Mouse (Mus musculus) embryo, embryonic 10.5 days (tissue): ENCODE measurements around the gene Itpr1.

Experiments used
- DNase-seq: peaks from one replicate; pipeline ENCODE4 v3.0.0-alpha.2; 2015; ENCODE audit warnings: low spot score

Itpr1 gene

DNA sequence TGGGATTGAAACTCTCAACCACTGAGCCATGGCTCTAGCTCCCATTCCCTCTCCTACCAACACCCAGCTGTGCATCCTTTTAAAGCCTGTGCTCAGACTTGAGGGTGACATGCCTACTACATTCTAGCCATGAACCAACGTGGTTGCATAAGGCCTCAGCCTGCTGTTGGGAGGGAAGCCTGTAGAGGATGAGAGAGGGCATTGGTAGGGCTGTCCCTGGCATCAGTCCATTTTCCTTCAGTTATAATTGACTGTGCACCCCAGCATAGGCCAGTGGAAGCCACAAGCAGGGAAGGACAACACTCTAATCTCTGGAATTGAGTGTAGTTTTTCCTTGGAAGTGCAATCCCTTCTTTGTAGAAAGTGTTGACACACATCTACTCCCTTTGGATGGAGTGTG is 233.9 kb downstream of the Itpr1 start:
- DNase-seq, result no peak

DNA sequence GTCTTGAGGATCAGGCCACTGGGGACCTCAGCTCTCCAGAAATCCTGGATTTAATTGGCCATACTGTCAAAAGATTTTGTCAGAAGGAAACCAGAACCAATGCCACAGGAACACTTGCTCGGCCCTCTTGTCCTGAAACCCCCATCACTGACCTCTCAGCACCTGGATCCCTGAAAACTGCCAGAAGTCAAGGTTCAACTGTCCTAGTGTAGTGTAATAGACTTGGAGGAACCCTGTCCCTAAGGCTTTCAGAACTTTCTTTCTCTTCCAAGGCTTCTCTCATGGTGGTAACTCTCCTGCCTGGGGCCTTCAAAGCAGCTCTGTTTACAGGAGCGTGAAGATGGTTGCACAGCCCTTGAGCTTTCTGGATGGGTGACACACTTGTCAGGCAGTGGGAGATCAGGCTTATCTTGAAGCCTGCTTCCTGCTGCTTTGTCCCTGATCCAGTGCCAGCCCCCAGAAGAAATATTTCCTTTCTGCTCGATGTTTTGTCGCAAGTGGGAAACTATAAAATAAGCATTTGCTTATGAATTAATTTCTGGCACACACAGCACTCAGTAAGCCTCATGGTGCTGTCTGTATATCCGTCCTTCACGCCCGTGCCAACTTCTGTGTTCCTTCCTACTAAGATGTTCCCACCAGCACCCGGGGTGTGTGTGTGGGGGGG is 234.4 kb downstream of the Itpr1 start:
- DNase-seq, result no peak

DNA sequence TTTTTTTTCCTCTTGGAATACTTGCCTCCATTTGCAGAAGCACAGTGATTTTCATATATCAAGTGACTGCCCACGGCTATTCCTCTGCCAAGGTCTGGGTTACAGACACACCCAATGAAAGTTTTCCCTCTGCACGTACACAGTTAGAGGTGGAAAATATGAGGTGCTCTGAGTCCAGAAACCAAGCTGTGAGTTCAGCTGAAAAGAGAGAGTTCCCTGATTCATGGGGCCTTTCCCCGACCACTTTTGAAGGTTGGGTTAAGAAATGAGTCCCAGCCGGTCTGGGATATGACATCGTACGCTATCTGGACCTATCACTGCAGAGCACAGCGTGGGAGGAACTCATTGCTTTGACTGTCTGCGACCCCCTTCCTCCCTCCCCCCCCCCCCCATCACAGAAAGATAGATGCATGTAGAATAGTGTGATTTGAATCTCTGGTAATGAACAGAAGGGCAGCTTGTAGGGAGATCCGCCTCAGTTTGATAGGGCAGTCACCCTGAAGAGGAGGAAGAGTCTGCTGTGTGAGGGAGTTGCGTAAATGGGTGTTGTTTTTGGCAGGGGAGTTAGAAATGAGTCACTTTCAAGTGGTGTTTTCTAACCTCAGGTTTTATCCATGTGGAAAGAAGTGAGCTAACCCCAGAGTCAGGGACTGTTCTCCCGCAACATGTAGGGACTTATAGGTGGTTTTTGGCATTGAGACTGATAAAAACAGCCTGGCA is 235.3 kb downstream of the Itpr1 start:
- DNase-seq, result no peak

DNA sequence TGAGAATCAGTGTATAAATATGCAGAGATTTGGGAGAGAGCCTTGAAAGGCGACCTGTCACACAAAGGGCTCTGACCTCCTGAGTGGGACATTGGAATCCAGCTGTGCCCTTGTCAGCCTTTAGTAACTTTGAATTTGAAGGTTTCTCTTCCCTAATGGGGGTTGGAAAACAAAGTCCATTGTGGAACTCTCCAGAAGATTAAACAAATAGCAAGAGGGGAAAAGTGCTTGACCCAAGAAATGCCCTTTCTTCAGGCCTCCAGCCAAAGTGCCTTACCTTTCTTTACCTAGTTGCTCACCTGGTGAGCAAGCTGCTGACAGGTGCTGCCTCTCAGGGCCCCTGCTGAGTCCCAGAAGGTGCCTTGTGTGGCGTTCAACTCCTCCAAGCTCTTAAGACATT is 236.0 kb downstream of the Itpr1 start:
- no peak for DNase-seq

DNA sequence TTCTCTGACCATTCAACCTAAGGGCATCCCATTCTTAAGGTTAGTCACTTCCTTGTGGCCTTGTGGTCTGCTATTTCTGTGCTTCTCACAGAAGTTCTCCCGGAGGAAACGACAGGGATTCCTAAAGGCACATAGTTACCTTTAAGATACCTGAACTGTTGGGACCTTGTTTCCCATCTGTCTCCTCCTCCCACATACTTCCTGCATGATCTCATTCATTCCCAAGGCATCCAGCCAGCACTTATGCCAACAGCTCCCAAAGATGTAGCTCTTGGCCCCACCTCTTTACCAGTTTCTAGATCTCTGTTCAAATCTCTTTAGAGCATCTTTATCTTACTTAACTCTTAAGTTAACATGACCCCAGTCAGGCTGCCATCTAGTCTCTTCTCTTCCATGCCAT is 238.6 kb downstream of the Itpr1 start:
- DNase-seq, result no peak

DNA sequence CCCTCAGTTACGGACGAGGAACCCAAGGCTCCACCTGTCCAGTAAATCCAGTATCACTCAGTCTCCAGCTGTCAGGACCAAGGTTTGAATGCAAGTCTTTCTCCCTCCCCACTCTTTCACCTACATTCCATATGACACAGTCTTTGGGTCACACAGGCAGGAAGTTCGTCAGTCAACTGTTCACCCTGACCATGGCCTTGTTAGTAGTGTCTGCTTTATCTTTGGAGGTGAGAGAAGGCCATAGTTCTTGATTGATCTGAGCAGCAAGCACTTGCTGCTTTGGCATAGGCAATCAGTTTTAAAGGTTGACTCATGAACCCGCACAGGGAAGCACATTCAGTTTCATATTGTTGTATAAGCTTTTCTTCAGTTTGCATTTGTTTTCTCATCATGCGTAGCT is 240.7 kb downstream of the Itpr1 start:
- DNase-seq, result no peak

DNA sequence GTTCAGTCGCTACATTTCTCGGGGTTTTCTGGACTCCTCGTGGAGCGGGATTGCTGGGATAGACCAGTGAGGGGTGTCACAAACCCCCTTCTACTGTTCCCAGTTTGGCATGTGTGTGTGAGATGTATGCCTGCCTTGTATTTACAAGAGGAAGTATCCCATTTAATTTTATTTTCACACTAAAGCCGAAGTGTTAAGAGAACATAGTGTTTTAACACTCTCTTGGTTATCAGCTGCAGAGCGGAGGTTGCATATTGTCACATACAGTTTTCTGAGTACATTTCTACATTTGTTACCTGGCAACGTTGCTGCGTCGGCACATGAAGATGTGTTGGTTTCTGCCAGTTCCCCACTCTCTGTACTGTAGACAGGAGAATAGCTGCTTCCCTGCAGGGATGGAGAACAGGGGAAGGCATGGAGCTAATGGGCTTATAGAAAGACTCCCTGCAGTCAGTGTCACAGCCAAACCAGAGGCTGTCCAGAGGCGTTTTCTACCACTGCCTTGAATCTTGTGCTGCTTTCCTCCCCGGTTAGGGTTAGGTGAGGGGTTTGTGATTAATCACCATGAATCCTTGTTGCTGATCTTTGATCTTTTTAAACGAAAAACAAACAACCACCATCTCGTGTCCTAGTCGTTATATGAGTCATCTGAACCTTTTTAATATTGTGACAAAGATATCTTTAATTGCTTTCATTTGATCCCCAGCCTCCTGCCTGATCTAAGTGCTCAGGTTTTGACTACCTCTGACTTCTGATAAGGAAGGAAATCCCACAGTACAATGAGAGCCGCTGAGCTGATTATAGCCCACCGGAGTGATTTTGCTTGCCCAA is 241.4 kb downstream of the Itpr1 start:
- DNase-seq, result no peak

DNA sequence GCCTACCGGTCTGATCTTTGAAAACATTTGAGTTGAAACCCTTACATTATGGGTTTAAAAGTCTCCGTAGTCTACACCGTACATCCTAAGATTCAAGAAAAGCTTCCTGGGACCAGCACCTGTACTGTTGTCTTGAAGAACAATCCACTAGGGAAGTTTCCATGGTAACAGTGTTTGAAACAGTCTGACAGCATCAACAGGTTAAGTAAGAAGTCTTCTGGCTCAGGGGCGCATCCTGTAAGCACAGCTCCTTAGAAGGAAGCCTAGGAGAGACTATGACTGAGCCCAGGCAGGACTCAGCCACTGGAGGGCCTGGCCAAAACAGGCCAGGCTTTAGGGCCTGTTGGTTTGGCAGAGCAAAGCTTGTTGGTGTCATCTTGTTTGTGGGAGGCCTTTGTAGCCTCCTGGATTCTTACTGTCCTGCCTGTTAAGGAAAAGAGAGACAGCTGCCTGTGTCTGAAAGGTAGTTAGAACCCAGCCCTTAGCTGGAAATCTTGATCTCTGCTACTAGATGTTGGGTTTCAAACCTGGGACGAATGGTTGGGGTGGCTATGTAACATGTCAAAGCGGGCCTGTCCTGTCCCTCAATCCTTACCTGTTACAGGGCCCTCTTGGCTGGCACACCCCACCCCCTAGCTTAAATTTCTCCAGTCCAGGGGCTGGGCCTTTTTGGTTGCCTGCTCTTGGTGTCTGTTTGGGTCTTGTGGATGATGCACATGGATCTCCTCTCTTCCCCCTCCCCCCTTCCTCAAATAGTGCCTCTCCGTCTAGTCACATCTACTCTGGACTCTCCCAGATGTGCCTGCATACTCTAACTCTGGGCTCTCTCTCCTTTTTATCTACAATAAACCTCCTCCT is 242.3 kb downstream of the Itpr1 start:
- no peak for DNase-seq

DNA sequence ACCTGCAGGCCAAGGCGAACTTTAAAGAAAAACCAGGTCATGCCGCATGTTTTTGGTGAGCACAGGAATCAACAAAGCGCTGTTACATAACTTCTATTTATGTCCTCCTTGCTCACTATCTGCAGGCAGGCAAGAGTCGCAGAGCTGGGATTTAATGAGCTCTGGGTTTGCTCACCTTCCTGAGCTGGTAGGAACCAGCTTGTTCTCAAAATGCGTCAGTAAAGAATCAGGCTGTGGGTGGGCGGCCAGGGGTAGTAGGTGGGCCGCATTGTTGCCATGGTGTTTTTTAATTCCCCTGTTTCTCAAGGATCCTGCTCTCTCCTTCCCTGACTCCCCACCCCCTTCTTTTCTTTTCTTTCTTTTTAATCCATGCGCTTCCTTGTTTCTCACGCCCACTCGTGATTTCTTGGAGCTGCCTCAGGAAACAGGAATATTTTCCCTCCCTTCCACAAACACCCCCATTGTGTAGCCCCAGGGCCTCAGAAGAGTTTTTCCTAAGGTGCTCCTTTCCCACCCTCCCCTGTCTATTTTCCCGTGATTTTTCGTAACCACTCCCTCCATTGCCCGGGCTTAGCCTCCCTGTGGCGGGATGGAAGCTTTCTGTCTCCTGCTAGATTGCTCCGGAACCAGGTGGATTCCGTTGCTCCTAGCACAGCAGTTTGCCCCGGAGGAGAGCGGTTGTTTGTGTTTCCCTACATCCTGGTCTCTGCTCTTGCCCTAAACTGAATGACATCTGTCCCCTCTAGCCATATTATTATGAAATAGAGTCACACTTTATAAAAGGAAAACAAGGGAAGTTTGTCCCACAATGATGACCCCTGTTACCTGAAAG is 243.6 kb downstream of the Itpr1 start:
- DNase-seq, result peak; percentile 70

DNA sequence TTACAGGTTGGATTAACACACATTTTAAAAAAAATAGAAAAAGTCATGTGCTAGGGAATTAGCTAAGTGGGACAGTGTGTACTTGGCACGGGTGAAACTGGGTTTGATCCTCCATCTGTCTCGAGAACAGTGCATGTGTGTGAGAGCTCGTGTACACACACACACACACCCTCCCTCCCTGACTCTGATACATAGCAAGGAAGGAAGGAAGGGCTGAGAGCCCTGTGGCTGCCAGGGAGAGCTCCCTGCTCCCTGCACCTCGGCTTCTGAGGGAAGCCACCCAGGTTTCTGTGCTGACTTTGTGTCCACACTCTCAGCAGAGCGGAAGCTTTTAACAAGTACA is 244.1 kb downstream of the Itpr1 start:
- DNase-seq, result peak; percentile 45

DNA sequence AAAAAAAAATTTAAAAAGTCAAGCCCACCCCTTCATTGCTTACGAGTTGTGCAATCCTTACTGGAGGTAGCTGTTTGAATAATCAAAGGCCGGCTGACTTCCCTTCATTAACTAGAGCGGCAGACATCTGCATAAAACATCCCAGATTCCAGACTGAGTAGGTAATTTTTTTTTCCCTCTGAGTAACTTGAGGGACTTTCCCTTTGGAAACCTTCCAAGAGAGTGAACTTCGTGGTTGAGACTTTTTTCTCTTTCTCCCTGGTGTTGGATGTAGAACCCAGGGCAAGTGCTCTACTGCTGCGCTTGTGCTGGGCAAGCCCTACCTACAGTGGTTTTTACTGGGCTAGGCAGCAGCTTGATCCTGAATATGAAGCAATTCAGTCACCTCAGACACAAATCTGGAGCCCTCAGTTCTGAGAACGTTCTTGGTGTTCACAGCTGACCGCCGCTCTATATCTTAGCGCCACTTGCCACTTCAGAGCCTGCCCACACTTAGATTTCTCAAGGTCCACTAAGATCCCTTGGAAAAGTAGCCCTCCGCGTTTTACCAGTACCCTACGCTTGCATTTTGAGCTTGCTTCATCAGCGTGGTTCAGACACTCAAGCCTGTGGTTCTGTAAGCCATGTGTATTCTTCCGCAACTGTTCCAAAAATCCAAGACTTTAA is 244.8 kb downstream of the Itpr1 start:
- DNase-seq, result peak; percentile 32

DNA sequence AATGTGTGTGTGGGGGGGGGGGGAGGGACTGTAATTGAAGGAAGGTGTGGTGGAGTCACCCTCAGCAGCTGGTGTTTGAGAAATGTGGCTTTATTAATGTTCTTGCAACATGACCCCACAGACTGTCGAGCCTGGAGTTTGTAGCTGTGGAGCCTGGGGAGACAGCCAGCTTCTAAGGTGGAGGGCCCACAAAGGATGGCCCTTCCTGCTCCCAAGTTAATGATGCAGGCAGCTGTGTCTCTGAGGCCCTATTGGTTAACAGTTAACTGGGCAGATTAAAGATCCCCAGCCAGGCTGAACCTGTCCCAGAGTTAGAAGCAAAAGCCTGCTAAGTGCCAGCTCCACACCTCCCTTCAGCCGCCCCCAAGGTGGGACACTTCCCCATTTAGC is 245.3 kb downstream of the Itpr1 start:
- peak; percentile 23 for DNase-seq

DNA sequence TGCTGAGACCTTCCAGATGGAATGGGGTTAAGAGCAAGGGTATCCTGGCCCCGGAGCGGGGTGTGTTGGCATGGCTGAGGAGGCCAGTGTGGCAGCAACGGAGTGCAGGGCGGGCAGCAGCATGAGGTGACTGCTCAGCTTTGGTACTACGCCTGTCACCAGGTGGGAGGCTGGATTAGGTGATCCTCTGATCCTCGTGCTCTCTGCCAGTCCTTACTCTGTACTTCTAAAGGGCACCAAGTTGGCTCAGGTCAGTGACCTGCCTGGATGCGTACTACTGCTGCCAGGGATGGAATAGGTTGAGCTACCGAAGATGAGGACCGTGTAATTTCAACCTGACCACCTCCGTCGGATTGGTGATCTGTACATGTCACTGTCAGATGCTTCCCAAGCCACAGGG is 245.9 kb downstream of the Itpr1 start:
- no peak for DNase-seq

DNA sequence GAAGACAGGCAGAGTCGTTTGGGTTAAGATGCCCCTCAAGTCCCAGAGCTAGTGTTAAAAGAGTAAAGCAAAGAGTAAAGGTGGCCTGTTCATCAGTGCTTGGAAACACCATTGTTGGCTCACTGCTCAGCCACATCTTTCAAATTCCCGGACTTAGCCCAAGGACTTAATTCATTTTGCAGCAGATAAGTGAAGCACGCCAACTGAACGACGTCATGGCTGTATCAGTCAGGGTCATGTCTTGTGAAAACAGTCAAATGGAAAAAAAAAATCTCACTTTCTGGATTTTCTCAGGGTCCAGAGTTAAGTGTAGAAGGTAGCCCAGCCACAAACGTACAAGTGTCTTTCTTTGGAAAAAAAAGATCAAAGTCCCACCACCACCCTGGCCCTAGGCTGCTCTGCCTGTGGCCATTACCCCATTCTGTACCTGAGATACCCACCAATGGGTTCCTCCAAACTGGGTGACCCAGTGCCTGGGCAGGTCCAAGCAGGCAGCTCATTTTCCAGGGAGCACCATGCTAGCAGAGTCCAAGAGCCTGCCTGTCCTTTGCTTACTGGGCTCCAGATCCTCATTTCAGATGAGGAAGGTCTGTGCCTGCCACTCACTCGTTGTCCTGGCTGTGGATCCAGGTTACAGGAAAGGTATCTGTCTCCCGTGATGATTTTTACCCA is 251.5 kb downstream of the Itpr1 start:
- no peak for DNase-seq

DNA sequence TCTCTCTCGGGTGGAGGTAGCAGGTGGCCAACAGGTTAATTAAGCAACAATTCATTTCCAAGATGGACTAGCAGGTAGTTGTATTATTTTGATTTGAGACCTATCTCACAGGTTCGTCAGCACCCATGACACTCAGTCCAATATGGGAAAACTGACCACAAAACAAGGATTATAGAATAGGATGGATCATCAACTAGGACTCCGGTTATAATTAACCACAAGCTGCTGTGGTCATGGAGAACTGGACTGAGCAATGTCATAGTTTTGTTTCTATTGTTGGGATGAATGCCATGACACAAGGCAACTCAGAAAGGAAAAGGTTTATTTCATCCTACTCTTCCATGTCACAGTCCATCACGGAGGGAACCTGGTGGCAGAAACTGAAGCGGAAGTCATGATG is 252.3 kb downstream of the Itpr1 start:
- DNase-seq, result no peak

DNA sequence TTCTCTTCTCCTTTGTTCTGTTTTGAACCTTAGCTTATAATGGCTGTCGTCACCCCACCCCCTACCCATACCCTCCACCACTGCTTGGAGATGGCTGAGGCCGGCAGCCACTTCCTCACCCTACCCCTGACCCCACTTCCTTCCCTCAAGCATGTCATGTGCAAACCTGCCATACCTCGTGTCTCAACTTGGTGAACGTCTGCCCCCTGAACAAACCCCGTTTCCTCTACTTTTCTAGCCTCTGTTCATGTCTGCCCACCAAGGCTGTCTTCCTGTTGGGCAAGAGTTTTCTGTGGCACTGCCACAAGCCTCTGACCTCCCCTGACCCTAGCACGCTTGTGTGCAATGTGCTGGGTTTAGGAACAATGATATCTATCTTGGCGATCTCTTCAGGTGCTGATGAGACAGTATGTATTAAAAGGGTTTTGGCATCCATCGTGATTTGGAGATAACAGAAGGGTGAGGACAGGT is 253.2 kb downstream of the Itpr1 start:
- DNase-seq, result no peak

DNA sequence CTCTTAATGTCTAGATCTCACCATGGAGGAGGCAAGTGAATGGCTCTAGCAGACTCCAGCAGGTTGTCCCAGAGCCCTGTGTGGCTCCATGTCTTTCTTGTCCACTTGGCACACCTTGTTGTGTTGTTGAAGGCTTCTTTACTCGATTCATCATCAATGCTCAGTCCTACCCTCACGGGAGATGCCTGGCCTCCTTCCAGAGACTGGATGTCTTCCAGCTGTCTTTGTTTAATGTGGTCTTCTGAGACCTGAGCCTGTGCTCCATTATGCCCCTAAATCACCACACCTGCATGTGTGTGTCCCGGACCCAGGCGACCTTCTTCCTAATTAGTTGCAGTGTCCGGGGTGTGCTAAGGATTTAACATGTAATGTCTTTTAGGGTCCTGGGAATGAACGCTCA is 254.7 kb downstream of the Itpr1 start:
- DNase-seq, result no peak

DNA sequence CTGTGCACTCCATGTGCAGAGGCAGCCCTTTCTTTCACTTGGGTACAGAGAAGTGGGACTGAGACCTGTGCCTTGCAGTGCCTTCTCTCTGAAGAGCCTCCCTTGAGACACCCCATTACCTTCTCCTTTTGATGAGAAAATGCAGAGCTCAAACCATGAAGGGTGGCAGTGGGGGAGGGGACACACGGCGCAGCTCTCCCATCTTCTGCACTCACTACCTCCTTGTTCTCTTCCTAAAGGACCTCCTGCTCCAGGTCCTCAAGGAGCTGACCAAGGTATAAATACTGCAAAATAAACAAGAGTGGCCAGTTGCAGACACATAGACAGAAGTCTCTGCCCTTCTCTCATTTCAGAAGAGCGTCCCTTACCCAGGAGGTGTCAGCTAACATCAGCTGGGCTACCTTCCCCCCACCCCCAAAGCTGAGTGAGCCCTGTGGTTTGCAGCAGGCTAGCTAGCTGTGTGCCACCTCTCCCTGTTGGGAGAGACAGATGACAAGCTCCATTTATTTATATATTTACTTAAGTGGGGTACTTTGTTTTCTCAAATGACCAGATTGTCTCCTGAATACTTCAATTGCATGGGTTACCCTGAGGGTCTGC is 255.4 kb downstream of the Itpr1 start:
- no peak for DNase-seq

DNA sequence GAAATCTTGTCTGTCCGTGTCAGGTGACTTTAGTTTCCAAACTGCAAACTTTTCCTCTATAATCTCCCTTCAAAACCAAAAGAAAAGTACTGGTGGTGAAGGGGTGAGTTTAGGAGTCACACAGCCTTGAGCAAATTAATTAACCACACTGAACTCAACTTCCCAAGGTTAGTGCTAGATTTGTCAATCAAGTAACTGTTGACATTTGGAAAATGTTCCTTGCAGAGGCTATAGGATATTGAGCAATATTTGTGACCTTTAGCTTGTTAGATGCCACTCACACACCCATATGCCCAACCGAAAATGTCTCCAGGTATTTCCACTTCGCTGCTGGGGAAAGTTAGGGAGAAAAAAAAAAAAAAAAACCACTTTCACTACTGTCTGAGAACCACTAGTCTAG is 259.0 kb downstream of the Itpr1 start:
- no peak for DNase-seq

DNA sequence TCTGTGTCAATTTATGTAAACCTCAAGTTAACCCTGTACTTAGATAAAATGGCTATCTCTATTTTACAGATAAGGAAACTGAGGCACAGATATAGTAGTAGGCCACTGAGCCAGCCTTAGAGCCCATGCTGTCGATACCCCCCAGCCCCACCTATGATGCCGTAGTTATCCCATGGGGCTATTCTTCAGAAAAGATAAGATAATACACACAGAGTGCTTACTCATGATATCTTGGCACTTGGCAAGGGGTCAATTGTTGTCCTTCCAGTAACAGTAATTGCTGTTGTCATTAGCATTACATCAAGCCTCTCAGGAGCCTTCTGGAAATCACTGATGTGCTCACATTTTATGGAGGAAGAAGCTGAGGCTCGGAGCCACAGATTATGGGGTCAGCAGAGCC is 259.9 kb downstream of the Itpr1 start:
- DNase-seq, result no peak
